Comparison of ENCODE assay signal across 19 mouse cellular contexts in the genomic region with DNA sequence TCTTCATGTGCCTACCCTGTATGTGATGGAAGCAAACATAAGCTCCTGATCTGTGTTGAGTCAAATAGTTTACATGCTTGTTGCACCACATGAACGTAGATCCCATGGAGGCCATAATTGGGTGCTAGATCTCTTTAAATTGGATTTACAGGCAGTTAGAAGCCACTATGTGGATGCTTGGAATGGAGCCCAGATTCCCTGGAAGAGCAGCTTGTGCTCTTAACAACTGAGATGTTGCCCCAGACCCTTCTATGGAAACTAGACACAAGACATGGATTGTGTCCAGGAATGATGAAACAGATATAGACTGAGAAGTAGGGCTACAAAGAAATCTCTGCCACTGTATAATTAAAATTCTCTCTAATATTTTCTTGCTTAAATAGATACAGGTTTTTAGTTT.
DNase-seq lines count a peak whose midpoint lies in the region; ATAC-seq and TF ChIP-seq lines count a peak whose summit lies in the region.
"Had no signal": no experiment of that assay in that cellular context is flagged by ENCODE, and none has a peak within 500 bp of the region (broad histone marks: within the 10 kb centered on the region; RNA-seq: fewer than 3 reads in every experiment).

No protein-coding gene starts in this region.

- H3K27me3 ChIP-seq in forebrain, embryonic 15.5 days = no peaks in the 10 kb centered on the region
- no peaks in the 10 kb centered on the region for H3K27me3 ChIP-seq in forebrain, embryonic 10.5 days (ENCODE audit: poor library complexity, severe bottlenecking)
- H3K27me3 ChIP-seq in forebrain, postnatal 0 days (ENCODE audit: insufficient read depth, low read length) = no peaks in the 10 kb centered on the region
- H3K27me3 ChIP-seq in heart, embryonic 10.5 days (ENCODE audit: insufficient read depth, poor library complexity, severe bottlenecking) = no peaks in the 10 kb centered on the region
- H3K27me3 ChIP-seq: heart, embryonic 15.5 days; hindbrain, embryonic 12.5 days; liver, embryonic 15.5 days; neural tube, embryonic 13.5 days; stomach, embryonic 15.5 days had no signal

- peak; percentile 88 for ATAC-seq in forebrain, embryonic 15.5 days (replicated peaks)
- ATAC-seq in forebrain, postnatal 0 days = peak; percentile 85

- H3K9ac ChIP-seq in forebrain, embryonic 15.5 days (replicated peaks) = no peak overlapping the region
- H3K9ac ChIP-seq in forebrain, postnatal 0 days = no peak overlapping the region
- H3K9ac ChIP-seq: heart, embryonic 15.5 days; hindbrain, embryonic 12.5 days; liver, embryonic 15.5 days; neural tube, embryonic 13.5 days; stomach, embryonic 15.5 days had no signal

- WGBS in forebrain, embryonic 15.5 days = 35% methylated on average over 1 of the region's 1 CpGs
- WGBS in forebrain, embryonic 10.5 days = 95% methylated on average over 1 of the region's 1 CpGs
- 36% methylated on average over 1 of the region's 1 CpGs for WGBS in forebrain, postnatal 0 days
- WGBS in heart, embryonic 10.5 days = 89% methylated on average over 1 of the region's 1 CpGs

- H3K4me3 ChIP-seq in forebrain, embryonic 15.5 days = no peak overlapping the region
- H3K4me3 ChIP-seq in forebrain, embryonic 10.5 days = no peak overlapping the region
- H3K4me3 ChIP-seq in forebrain, postnatal 0 days (ENCODE audit: low read depth, low read length) = no peak overlapping the region
- H3K4me3 ChIP-seq in heart, embryonic 10.5 days = no peak overlapping the region
- H3K4me3 ChIP-seq: heart, embryonic 15.5 days; hindbrain, embryonic 12.5 days; liver, embryonic 15.5 days; neural tube, embryonic 13.5 days; stomach, embryonic 15.5 days had no signal

- H3K9me3 ChIP-seq in forebrain, embryonic 15.5 days = no peaks in the 10 kb centered on the region
- no peaks in the 10 kb centered on the region for H3K9me3 ChIP-seq in forebrain, embryonic 10.5 days
- no peaks in the 10 kb centered on the region for H3K9me3 ChIP-seq in forebrain, postnatal 0 days (ENCODE audit: low read length)
- no peaks in the 10 kb centered on the region for H3K9me3 ChIP-seq in heart, embryonic 10.5 days
- H3K9me3 ChIP-seq: heart, embryonic 15.5 days; hindbrain, embryonic 12.5 days; liver, embryonic 15.5 days; stomach, embryonic 15.5 days had no signal

- intact Hi-C loops in left cerebral cortex, postnatal 14 days (cut with DNase I) = no loop called here
- intact Hi-C loops in heart, postnatal 36 days (cut with DNase I) = no loop called here

- H3K4me2 ChIP-seq in forebrain, embryonic 15.5 days (replicated peaks) = no peak overlapping the region
- no peak overlapping the region for H3K4me2 ChIP-seq in forebrain, postnatal 0 days (ENCODE audit: low read depth)
- H3K4me2 ChIP-seq: heart, embryonic 15.5 days; hindbrain, embryonic 12.5 days; liver, embryonic 15.5 days; neural tube, embryonic 13.5 days; stomach, embryonic 15.5 days had no signal

- H3K27ac ChIP-seq in forebrain, embryonic 15.5 days (replicated peaks) = no peak overlapping the region
- no peak overlapping the region for H3K27ac ChIP-seq in forebrain, embryonic 10.5 days
- H3K27ac ChIP-seq in forebrain, postnatal 0 days (ENCODE audit: low read depth, low read length) = no peak overlapping the region
- H3K27ac ChIP-seq in heart, embryonic 10.5 days = no peak overlapping the region
- H3K27ac ChIP-seq: heart, embryonic 15.5 days; hindbrain, embryonic 12.5 days; liver, embryonic 15.5 days; neural tube, embryonic 13.5 days; stomach, embryonic 15.5 days had no signal

- TF ChIP-seq CTCF in forebrain, postnatal 0 days (IDR thresholded peaks at IDR 0.05; ENCODE audit: low read depth) = no peak

- DNase-seq in forebrain, embryonic 10.5 days (ENCODE audit: extremely low spot score, low spot score) = no peak
- DNase-seq in left cerebral cortex, postnatal 14 days (ENCODE audit: low spot score in 2 of 2) = peak; percentile 35 to 64
- DNase-seq in left cerebral cortex, adult 11 months (ENCODE audit: low spot score) = no peak
- peak; percentile 60 for DNase-seq in brain, adult 2 months (ENCODE audit: low read depth, low spot score)
- peak; percentile 70 for DNase-seq in forebrain, postnatal 0 days
- DNase-seq in heart, embryonic 10.5 days (ENCODE audit: low spot score) = no peak
- DNase-seq in heart, postnatal 36 days = no peak
- DNase-seq: cerebellum, adult 18-20 months; kidney, adult 8-10 months; kidney, postnatal 4 days; lung, postnatal 4 days; spleen, adult 18-20 months; thymus, postnatal 25 days had no signal

- H3K4me1 ChIP-seq in forebrain, embryonic 15.5 days = peaks cover 3% of the 10 kb centered on the region; the same call in 1 of the 2 replicates
- no peaks in the 10 kb centered on the region for H3K4me1 ChIP-seq in forebrain, embryonic 10.5 days
- H3K4me1 ChIP-seq in forebrain, postnatal 0 days (ENCODE audit: insufficient read depth) = 0 out of 2 replicates have a peak, but pooled peaks cover 3% of the 10 kb centered on the region
- H3K4me1 ChIP-seq in heart, embryonic 10.5 days = no peaks in the 10 kb centered on the region
- H3K4me1 ChIP-seq: heart, embryonic 15.5 days; hindbrain, embryonic 12.5 days; liver, embryonic 15.5 days; neural tube, embryonic 13.5 days; stomach, embryonic 15.5 days had no signal

- H3K36me3 ChIP-seq in forebrain, embryonic 15.5 days = no peaks in the 10 kb centered on the region
- no peaks in the 10 kb centered on the region for H3K36me3 ChIP-seq in forebrain, embryonic 10.5 days (replicated peaks)
- H3K36me3 ChIP-seq in forebrain, postnatal 0 days (ENCODE audit: insufficient read depth) = no peaks in the 10 kb centered on the region
- H3K36me3 ChIP-seq in heart, embryonic 10.5 days = no peaks in the 10 kb centered on the region
- H3K36me3 ChIP-seq: heart, embryonic 15.5 days; hindbrain, embryonic 12.5 days; liver, embryonic 15.5 days; neural tube, embryonic 13.5 days; stomach, embryonic 15.5 days had no signal

Comparison
In these comparisons a context has a peak if more than half of its experiments do, and no peak if none do; other contexts are left out.
1. DNase-seq: peak in left cerebral cortex, postnatal 14 days (2 of 2), brain, adult 2 months (single experiment) and forebrain, postnatal 0 days (single experiment); none in forebrain, embryonic 10.5 days (single experiment), left cerebral cortex, adult 11 months (single experiment), heart, embryonic 10.5 days (single experiment) and heart, postnatal 36 days (0 of 2).